Mouse (Mus musculus) ovary, postnatal 36 days (tissue): ENCODE results near the gene Frem3.

Source experiments
- DNase-seq: peaks from one replicate; pipeline ENCODE4 v3.0.0; 2022; ENCODE audit warnings: low spot score, mixed read lengths

Frem3 gene

GRCm38 (mm10) chr8:80710670-80711400 lies 100.0 kb downstream of the Frem3 start:
- DNase-seq = no peak

DNA sequence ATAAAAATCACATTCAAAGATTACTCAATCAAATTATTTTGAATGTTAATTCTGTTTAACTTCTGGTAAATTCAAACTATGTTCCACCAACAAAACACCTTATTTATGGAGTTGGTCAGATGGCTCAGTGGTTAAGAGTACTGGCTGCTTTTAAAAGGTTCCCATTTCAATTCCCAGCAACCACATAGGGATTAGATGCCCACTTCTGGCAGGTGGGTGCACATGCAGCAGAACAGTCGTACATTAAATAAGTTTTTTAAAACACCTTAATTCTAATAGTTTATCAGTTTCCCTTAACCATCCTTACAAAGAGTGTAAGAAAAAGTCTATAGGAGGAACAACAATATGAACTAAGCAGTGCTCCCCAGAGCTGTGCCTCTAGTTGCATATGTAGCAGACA lies 103.6 kb downstream of the Frem3 start:
- no peak for DNase-seq

DNA sequence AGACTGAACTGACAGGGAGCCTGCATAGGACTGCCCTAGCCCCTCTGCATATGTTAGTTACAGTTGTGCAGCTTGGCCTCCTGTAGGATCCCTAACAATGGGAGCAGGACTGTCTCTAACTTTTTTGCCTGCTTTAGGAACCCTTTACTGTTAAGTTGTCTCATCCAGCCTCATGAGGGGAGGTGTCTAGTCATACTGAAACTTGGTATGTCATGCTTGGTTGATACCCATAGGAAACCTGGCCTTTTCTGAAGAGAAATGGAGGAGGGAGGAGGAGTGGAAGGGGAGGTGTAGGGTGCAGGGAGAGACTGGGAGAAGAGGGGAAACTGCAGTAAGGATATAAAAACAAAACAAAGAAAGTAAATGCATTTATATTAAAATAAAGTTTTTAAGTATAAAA lies 121.4 kb downstream of the Frem3 start:
- DNase-seq = no peak

GRCm38 (mm10) chr8:80738046-80738387 lies 127.1 kb downstream of the Frem3 start:
- DNase-seq = no peak

GRCm38 (mm10) chr8:80738388-80739154 lies 127.7 kb downstream of the Frem3 start:
- peak; percentile 44 for DNase-seq

GRCm38 (mm10) chr8:80739155-80739924 lies 128.5 kb downstream of the Frem3 start, which contains the start of gene Smarca5:
Gene Smarca5, minus strand, starts transcription at chr8:80739497.
- peak; percentile 95 for DNase-seq

DNA sequence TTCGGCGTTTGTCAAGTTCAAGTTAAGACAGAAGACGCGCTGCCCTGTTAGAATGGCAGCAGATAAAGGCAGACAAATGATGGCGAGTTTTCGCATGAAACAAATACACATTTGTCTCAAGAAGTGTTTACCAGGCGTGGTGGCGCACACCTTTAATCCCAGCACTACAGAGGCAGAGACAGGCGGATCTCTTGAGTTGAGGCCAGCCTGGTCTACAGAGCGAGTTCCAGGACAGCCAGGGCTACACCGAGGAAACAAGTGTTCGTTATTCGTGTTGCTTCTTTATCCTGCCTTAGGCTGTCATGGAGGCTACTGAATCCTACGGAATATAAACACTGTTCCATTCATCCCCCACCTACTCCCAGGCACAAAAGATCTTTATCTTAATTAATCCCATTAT lies 129.1 kb downstream of the Frem3 start:
- DNase-seq = no peak
